Mouse (Mus musculus) G1E-ER4 (cell line): ENCODE results near the gene Srcap. TPM values are rescaled to one million over a fixed set of nuclear protein-coding genes. Genes with fewer than 3 reads are reported as not detected.

Experiments used
- GATA1 ChIP-seq: IDR thresholded peaks from one replicate; pipeline ENCODE4 v1.8.0; 2012; ENCODE audit warnings: low read length, inconsistent platforms
- polyA plus RNA-seq: library from polyadenylated mRNA; stranded (reverse); fragments of >175 nt; gene quantifications from 2 replicates; pipeline ENCODE4 v1.2.3, GENCODE M21; 2012

The Srcap gene
- polyA plus RNA-seq, 1 experiment: 44.6 TPM

DNA sequence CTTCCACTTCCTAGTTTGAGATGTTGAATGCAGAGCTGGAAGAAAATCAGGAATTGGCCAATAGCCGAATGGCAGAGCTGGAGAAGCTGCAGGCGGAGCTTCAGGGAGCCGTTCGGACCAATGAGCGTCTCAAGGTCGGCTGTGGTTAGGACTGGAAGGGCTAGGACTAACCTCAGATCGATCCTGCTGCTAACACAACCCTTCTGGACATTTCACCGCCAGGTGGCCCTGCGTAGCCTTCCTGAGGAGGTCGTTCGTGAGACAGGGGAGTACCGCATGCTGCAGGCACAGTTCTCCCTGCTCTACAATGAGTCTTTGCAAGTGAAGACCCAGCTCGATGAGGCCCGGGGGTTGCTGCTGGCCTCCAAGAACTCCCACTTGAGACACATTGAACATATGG lies 80.8 kb downstream of the Srcap start:
- TF ChIP-seq GATA1: no peak

DNA sequence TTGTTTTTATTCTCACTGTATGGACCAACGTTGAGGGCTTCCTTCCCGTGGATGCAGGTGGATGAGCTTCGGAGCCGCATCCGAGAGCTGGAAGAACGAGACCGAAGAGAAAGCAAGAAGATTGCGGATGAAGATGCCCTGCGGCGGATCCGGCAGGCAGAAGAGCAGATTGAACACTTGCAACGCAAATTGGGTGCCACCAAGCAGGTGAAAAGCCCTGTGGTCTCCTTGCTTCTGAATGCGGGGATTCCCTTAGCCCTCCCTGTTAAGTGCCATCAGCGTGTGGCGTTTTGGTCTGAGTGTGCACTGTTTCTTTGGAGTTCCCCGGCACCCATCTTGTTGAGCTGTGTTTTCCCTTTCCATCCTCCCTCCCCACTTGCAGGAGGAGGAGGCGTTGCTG lies 85.0 kb downstream of the Srcap start:
- no peak for TF ChIP-seq GATA1

DNA sequence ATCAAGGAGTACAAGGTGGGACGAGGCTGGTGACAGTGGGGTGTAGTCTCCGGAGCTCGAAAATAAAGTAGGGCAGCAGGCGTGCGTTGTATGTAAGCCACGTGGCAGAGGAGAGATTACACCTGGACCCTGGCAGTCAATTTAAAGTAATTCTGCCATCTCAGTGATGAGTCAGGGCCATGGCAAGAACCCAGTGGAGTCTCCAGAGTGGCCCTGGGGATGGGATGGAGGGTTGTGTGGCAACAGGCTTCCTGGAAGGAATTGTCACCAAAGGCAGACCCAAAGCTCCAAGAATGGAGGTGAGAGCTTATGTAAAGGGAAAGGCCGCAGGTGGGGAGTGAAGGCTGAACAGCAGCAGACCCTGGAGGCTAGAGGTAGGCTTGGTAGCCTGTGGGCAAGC lies 88.8 kb downstream of the Srcap start:
- no peak for TF ChIP-seq GATA1

DNA sequence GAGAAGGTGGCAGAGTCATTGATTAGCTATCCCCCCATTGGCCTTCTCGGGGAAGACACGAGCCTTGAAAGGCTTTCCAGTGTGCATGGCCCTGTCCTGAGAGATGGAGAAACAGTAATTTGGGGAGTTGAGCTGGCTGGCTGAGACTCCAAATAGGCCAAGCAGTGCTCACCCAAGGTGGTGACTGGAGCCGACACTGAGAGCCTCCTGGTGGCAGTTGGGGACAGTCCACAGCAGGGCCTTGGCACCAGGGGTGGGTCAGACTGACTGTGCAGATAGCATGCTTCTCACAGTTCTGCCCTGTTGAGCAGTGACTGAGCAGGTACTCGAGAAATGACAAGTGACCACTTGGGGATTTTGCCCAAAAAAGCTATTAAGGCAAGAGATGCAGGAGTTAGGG lies 90.0 kb downstream of the Srcap start:
- no peak for TF ChIP-seq GATA1

DNA sequence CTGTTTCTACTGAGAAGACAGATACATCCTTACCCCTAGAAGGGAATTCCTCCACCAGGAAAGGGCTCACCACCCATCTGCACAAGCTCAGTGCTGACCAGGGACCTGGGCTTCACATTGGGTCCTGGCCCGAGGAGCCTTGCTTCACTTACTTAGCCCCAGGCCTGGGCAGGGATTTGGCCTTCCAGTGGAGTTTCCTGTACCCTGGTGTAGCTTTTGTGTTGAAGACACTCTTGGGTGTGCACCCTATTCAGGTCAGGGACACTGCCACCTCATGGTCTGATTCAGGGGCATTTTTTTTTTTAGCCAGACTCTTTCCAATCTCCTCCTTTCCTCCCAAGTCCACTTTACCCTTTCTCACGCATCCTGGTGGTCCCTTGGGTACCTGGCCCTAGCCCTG lies 91.1 kb downstream of the Srcap start:
- no peak for TF ChIP-seq GATA1

DNA sequence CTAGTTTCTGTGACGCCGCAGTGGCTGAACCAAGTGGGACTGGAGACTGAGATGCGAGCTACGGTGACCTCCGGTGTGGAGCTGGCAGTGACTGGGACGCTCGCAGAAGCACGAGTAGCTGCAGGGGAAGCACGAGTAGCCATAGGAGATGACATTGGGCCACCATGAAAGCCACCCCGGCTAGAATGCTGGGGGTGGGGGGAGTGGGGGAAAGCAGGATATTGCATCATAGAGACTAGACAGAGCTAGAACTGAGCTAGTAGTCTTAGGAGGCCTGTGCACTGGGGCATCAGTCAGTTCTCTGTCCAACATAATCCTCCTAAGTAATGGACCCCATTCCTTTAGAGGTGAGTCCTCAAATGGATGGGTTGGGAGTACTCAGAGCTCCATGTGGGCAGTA lies 92.5 kb downstream of the Srcap start:
- TF ChIP-seq GATA1: no peak

DNA sequence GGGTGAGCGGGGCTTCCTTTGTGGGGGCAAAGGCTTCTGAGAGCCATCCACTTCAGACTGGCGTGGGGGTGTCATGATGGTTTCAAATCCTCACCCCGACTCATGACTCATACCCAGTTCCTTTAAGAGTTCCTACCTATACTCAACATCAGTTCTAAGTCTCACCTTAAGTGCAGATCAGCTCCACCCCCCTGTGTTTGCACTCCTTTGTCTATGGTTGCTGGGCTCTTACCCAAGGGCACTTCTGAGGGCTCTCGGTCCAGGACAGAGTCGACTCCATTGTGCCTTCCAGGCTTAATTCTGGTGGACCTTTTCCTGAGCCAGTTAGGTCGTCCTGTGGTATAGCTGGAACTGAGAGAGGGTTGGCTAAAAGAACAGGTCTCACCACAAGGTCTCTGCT lies 95.4 kb downstream of the Srcap start:
- TF ChIP-seq GATA1: no peak

Other genes with a start within 250 kb of the Srcap start
- 68.0 and 94.5 TPM in 2 replicates for gene Sephs2, start 237.9 kb upstream of the Srcap start, polyA plus RNA-seq
- gene Itgal, start 215.7 kb upstream of the Srcap start, polyA plus RNA-seq: 16.4 and 20.0 TPM in 2 replicates
- 28.1 and 30.7 TPM in 2 replicates for gene Zfp768, start 166.4 kb upstream of the Srcap start, polyA plus RNA-seq
- 4.3 TPM in 2 replicates for gene Zfp747, start 135.9 kb upstream of the Srcap start, polyA plus RNA-seq
- gene 9130019O22Rik, start 124.8 kb upstream of the Srcap start, polyA plus RNA-seq: 1.1 and 1.4 TPM in 2 replicates
- 7.2 and 9.7 TPM in 2 replicates for gene E430018J23Rik, start 118.4 kb upstream of the Srcap start, polyA plus RNA-seq
- 0.25 and 0.35 TPM in 2 replicates for gene Zfp764, start 105.2 kb upstream of the Srcap start, polyA plus RNA-seq
- 12.7 and 18.3 TPM in 2 replicates for gene Zfp688, start 89.9 kb upstream of the Srcap start, polyA plus RNA-seq
- gene Zfp689, start 62.8 kb upstream of the Srcap start, polyA plus RNA-seq: 15.2 and 16.3 TPM in 2 replicates
- gene Prr14, start 52.4 kb upstream of the Srcap start, polyA plus RNA-seq: 62.8 and 67.0 TPM in 2 replicates
- 545 and 623 TPM in 2 replicates for gene Fbrs, start 32.8 kb upstream of the Srcap start, polyA plus RNA-seq
- gene Gm42715, start 7.6 kb downstream of the Srcap start, polyA plus RNA-seq: 20.8 and 23.3 TPM in 2 replicates
- gene Tmem265, start 49.4 kb downstream of the Srcap start, polyA plus RNA-seq: 0.48 and 1.3 TPM in 2 replicates
- 22.2 and 39.6 TPM in 2 replicates for gene Phkg2, start 61.4 kb downstream of the Srcap start, polyA plus RNA-seq
- gene Ccdc189, start 76.6 kb downstream of the Srcap start, polyA plus RNA-seq: 2.5 and 2.8 TPM in 2 replicates
- gene Rnf40, start 76.8 kb downstream of the Srcap start, polyA plus RNA-seq: 49.0 and 49.7 TPM in 2 replicates
- 21.6 and 22.6 TPM in 2 replicates for gene Zfp629, start 103.8 kb downstream of the Srcap start, polyA plus RNA-seq
- 375 and 505 TPM in 2 replicates for gene Bcl7c, start 196.9 kb downstream of the Srcap start, polyA plus RNA-seq
- gene Ctf1, start 200.8 kb downstream of the Srcap start, polyA plus RNA-seq: 2.8 and 3.7 TPM in 2 replicates
- not detected in 2 replicates for gene Ctf2, start 220.2 kb downstream of the Srcap start, polyA plus RNA-seq
- 76.2 and 91.2 TPM in 2 replicates for gene Fbxl19, start 232.6 kb downstream of the Srcap start, polyA plus RNA-seq